Mouse (Mus musculus) heart, postnatal 36 days (tissue): ENCODE measurements at regions not wholly inside any gene's neighbourhood (a gene's known extent, or its start where the extent isn't known, plus 50 kb on each side); places are given as distances from the start of the nearest gene placed in this dataset.

Experiments used
- DNase-seq, 2 experiments: peaks; one replicate each; pipeline ENCODE4 v3.0.0; 2021 to 2022
- intact Hi-C: fragments of 180-260 bp; cut with DNase I; formaldehyde crosslinking; loops from one replicate; pipeline ENCODE4 v1.15.1; 2025

- intact Hi-C loops, result no loop called here
- DNase-seq, result no peak
Measured at GRCm38 (mm10) chr4:8926642-8927275, 687.9 kb upstream of the Car8 start.

GRCm38 (mm10) chr4:8922695-8923363 is 684.0 kb upstream of the Car8 start:
- DNase-seq, result no peak

GRCm38 (mm10) chr4:8921477-8922385 is 682.9 kb upstream of the Car8 start:
- intact Hi-C loops, result no loop called here
- DNase-seq, result no peak

More at GRCm38 (mm10) chr4:8922695-8923363, 684.0 kb upstream of the Car8 start:
- intact Hi-C loops, result no loop called here

GRCm38 (mm10) chr4:8920306-8920705 is 681.5 kb upstream of the Car8 start:
- intact Hi-C loops, result no loop called here
- DNase-seq, result no peak

- DNase-seq, result no peak
- intact Hi-C loops, result no loop called here
Measured at GRCm38 (mm10) chr4:8919366-8919984, 680.6 kb upstream of the Car8 start.
